Mouse (Mus musculus) granulocyte monocyte progenitor cell, adult 5-6 weeks (primary cell): ENCODE measurements around the gene Srcin1. TPM values are rescaled to one million over a fixed set of nuclear protein-coding genes. Genes with fewer than 3 reads are reported as not detected.

Experiments
- ATAC-seq: replicated peaks from 2 replicates; pipeline ENCODE4 v1.8.0; 2016; ENCODE audit warnings: mild to moderate bottlenecking, moderate TSS enrichment, inconsistent platforms; ENCODE audit not compliant: poor library complexity, severe bottlenecking
- total RNA-seq, 2 experiments: library from RNA; stranded (forward) in 1 of 2; stranded (reverse) in 1 of 2; fragments of 200-712, 200-1000 nt in 1 of 2; fragments of >200 nt in 1 of 2; fragmentation: Nextera tagmentation in 1 of 2; gene quantifications; 2 replicates each; pipeline ENCODE4 v1.2.3; 2014 to 2017

Gene Srcin1
- total RNA-seq, 2 experiments from 2014 or later: not detected

DNA sequence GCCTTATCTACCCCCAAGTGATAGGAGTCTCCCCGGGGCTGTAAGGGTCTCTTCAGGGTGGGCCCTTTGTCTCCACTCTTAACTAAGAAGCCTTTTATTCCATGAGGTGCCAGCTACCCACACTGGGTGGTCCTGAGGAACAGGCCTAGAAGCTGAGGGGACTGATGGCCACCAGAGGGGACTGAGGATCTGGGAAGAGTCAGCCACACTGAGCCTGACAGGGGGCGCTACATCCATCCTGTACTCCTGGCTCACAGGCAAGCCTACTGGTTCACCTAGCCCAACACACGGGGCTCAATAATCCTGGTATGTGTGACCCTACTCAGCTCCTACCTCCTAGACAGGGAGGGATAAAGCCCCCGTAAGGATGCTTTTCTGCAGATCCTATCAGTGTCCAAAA, 16.4 kb downstream of the Srcin1 start:
- no peak for ATAC-seq

DNA sequence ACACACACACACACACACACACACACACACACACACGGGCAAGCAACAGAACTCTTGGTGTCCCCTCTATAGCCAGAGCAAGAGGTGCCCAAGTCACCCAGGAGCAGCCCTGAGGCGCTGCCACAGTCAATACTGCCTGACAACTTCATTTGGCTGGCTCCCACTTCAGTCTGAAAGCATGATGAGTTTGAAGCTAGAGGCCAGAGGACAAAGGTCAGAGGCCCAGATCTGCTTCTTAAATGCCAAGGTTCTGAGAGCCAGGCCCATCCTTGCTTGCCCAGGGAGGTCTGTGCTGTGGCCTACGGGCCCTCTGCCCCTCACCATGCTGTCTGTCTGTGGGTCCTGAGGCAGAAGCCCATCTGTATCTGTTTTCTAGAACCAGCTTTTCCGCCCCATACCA, 18.1 kb downstream of the Srcin1 start:
- ATAC-seq: no peak

DNA sequence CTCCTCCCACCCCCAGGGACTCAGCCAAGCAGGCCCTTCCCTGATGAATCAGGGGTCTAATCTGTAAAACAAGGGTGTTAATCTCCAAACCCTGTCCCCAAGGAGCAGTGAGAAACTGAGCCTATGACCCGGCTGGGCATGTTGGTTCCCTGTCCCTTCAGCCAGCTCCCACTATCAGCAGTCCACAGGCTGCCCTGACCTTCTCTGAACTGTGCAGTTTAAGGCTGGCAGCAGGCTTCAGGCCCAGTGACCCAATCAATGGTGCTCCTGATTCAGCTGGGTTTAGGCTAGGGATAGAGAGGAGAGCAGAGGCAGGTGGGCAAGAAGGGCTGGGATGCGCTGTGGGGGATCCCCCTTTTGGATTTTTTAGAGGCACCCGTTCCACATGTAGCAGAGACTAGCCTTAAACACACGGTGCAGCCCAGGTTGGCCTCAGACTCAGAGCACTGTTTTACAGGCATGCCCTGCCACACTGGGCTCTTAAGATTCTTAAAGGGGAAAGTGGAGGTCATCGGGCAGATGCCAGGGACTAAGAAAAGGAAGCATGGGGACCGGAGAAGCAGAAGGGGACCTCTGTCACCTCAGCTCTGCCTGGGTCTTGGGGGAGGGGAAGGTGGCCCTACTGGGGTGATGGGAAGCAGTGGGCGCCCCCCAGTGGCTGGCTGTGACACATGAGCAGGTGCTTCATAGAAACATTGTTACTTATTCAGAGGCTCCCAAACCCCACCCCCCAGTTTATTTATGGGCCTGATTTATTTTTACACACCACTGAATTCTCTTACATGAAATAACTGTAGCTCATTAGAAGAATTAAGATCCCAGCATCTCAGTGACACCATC, 19.2 kb downstream of the Srcin1 start:
- ATAC-seq: peak; percentile 74

DNA sequence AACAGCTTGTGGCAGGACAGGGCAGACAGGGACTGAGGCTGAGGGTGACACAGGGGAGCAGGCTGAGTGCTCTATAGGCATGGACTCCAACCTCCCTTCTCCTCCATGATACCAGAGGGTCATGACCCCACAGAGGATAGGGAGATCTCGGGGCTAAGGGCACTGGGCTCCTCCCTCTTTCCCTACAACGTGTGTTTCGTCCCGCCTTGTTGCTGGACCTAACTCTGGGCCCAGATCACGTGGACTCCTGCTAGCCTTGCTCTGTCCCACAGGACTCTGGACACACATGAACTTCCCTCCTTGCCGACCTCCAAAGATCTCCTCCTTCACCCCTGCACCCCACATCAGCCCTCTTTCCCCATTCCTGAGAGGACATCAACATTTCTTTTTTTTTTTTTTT, 20.8 kb downstream of the Srcin1 start:
- ATAC-seq: 0 out of 2 replicates have a peak, but pooled peaks have one; percentile 16

DNA sequence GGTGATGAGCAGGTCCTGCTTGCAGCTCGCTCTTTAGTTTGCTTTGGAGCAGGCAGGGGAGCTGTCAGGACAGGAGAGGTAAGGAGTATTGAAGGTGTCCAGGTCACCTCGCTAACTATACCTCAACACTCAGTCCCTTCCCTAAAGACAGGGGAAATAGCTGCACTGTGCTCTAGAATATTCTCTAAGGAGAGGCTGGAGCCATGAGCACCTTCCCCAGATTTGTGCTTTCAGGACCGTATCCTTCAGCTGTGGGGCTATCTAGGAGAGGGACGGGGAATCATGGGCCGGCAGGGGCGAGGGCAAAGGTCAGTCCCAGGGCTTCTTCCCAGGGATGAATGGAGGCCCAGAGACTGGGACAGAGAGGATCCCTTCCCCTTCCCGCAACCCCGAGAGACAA, 23.8 kb downstream of the Srcin1 start:
- no peak for ATAC-seq

DNA sequence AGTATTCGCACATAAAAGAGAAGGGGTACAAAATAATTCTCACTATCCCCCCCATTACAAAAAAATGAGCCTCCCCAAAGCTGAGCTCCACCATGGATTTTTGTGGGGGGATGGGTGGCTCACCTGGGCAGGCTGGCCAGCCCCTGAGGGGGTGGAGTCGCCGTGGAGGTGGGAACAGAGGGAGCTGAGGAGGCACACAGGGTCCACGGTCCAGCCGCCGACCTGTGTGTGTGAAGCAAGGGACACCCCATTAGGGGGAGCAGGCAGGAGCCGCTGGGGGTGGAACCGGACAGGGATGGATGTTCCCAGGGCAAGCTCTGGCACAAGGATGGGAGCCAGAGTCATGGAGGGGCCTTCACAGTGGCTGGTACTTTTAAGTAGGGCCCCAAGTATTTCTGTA, 27.2 kb downstream of the Srcin1 start:
- ATAC-seq: no peak

DNA sequence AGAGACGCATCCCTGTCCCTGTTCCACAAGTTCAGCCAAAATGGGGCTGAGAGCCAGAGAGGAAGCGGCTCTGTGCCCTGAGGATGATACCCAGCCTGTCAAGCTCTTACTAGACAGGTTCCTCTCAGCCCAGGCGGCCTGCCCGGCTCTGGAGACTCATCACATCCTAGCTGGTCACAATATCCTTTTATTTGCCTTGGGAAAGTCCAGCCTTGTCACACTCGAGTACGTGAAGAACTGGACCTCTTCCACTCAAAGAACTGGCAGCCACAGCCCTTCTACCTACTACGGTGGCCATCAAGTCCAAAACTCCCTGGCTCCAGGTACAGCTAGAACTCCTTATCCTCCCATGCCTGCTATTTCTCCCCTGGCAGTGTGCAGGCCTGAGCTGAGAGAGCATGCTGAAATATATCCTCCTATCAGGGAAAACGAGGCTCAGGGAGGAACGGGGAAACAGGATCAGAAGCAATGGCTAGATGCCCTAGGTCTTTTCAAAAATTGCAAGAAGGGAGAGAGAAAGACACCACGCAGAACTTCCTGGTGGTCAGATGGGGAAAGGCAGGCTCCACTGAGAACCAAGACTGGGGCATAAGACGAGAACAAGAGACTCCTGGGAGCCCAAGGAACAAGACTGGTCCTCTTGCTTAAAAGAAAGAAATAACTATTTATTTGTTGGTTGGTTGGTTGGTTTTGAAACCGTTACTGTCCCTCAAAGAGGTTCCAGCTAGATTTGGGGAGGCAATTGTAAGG, 27.9 kb downstream of the Srcin1 start:
- ATAC-seq: no peak

DNA sequence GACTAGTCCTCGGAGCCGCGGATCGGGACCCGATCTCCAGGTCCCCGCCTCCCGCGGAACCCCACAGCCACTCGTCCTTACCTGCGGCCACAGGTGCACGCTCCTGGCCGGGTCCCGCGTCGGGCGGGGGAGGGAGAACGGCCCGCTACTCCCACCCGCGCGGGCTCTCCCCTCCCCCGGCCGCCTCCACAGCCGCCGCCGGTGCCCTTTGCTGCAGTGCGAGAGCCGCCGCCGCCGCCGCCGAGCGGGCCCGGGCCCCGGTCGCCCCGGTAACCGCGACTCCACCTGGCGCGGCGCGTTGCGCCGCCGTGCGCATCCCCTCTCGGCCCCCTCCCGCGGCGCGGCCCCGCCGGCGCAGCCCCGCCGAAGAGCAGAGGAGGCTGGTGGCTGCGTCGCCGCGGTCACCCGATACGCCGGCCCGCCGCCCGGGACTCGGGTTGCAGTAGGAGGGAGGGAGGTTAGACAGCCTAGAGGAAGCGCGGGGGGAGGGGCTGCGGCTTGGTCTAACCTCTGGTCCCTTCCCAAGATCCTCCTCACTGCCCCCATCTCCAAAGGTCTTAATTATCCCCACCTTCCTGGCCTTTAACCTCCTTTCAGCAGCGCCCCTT, 29.1 kb downstream of the Srcin1 start:
- peak; percentile 16; the same call in 1 of the 2 replicates for ATAC-seq

DNA sequence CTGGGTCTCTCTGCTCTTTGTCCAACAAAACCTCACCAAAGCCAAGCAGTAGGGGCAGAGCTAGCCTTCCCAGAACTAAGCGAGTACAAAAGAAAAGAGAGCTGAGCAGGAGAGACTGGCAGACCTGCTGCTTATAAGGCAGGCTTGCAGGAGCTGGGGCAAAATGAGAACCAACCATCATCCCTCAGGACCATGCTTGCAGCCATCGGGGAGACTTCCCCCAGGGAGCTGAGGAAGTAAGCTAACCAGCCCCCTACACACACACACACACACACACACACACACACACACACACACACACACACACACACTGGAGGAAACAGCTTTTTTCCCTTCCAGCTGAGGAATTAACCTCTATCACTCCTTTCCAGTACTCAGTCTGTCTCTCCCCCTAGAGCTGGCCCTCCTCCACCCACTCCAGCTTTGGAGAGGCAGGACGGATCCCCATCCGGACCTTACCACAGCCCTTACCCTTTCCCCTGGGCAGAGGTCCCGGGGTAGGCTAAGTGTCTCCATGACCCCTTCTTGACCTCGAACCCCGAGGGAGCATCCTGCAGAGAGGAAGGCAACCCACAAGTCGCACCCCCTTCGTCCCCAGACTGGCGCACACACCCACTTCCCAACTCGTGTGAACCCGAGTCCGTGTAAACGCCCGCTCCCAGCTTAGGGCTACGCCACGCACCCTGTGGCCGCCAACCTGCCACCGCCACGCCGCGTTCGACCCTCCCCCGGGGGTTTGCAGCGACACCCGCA, 30.0 kb downstream of the Srcin1 start:
- peak; percentile 58 for ATAC-seq

DNA sequence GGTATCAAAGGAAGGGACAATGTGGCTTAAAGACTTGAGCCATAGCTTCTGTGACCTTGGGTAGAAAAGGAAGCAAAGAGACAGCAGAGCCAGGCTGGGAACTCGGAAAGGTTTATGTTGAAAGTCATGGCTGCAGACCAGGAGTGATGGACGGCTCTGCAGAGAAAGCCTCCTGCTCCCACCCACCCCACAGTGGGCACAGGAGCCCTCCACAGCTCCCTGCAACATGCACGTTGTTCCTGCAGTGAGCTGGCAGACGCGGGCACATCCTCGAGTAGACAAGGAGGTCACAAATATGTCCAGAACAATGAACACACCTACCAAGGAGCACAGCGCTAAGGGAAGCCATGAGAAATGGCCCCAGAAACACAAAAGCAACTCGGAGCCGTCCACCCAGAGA, 32.1 kb downstream of the Srcin1 start:
- ATAC-seq: no peak

DNA sequence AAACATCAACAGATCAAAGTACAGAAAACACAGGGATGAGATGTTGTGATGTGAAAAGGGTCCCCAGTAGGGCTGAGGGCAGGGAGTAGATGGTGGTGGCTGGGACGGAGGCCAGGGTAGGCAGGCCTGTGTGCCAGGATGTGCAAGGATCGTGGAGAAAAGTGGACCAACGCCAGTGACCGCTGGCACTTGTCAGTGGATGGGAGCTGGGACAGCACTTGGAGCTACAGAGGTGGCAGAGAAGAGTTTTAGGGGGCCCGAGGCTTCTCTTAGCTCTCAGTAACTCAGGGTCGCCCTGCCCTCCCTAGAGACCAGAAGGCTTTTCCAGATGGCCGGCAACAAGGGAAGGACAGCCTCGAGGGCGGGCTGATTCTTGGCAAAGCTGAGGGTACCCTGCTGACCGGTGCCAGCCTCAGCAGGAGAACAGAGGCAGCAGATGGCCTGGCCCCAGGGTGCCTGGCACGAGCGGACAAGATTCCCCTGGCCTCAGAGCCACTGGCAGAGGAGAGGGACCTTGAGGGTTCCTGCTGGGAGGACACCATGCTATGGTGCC, 32.7 kb downstream of the Srcin1 start:
- no peak for ATAC-seq

DNA sequence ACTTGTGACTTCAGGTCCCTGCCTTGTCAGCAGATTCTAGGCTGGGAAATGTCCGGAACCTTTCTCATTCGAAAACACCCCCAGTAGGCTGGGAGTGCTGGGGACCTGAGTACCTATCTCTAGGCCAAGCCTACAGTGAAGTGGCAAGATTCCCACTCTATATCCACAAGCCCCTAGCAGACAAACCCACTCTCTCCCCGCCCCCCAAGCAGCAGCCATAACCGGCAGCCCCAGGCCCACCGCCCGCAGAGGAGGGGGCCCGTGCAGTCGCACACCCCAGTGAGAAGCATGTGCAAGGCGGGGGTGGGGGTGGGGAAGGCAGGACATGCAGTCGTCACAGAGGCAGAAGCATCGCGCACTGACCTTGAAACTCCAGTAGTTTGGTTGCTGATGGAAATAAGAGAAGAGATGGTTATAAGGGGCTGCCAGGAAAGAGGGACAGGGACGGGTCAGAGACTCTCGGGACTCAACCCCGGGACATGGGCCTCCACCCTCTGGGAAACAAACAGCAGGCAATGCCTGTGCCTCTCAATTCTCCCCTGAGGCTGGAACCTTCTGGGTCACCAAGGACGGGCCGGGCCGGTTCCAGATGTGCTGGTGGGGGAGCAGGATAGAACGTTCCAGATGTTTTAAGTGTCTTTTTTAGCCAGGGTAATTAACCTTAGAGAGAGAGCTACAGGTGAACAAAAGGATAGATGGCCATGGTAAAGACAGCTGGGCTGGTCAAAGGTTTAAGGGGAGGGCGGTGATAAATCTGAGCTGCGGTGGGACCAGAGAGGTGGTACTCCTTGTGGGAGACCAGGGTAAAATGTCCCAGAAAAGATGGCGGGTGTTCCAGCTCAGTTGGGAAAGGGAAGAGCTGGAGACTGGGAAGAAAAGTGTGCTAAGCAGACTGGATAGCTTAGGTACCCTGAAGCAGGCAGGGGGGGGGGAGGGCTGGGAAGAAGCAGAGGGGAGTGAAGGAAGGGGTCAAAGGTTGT, 33.5 kb downstream of the Srcin1 start:
- ATAC-seq: no peak

DNA sequence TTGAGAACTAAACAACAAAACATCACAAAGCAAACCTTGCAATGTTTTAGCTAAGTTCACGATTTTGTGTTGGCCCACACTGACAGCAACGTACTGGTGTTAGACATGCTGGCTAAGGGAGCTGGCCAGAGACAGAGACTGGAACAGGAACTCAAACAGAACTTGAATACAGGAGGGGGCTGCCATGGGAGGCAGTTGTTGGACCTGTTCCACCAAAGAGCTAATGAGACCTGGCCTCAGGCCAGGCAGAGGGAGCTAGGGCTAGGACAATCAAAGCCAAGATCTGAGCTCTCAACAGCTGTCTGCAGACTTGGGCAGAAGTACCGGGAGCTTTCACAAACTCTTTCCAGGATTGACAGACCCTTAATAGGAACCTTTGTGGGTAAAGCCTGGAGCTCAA, 35.4 kb downstream of the Srcin1 start:
- no peak for ATAC-seq

DNA sequence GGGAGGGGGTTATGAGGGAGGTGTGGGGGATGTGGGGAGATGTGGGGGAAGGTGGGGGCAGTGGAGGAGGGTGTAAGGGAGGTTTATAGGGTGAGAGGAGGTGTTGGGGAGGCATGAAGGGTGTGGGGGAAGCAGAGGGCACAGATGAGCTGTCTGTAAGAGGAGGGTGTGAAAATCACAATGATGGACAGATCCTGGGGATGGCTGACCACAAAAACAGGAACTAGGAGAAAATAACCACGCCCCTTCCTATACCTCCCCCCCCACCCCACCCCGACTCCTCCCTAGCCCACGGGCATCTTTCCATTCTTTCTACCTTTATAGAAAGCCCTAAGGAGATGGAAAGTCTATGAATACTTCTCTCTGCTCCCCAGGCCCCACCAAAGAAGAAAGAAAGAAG, 35.9 kb downstream of the Srcin1 start:
- peak; percentile 85 for ATAC-seq

DNA sequence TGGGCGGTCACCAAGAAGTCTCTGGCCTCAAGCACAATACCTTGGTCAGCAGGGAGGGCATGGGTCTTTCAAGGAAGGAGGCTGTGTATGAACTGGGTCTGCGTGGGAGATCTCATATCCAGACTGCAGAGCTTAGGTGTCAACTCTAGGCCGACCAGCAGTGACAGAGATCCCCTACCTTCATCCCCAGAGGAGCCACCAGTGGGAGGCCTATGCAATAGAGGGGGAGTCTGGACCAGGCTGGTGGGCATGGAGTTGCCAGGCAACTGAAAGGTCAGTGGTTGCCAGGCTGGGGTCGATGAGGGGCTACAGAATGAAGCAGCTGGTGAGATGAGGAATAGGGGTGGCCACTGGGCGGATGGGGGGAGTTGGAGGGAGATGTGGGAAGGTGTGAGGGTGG, 36.4 kb downstream of the Srcin1 start:
- no peak for ATAC-seq

DNA sequence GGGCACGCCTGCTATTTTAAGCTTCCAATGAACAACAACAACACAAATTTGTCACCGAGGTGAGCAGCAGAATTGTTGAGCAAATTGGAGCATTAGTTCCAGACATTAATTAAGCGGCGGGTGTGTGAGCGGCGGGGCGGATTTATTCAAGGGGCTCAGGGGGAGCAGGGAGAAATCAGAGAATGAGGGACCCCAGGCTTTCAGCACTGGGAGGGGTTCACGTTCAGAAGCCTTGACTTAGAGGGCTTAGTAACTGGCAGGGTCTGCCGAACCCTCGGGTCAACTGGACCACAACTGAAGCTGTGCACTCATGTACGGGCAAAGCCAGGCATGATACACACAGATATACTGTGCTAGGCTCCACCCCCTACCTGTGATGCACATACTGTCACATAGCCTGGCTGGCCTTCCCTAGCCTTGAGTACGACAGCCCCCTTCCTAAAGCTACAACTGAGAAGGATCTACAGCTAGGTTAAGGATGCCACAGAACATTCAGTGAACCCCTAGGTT, 38.4 kb downstream of the Srcin1 start:
- no peak for ATAC-seq

DNA sequence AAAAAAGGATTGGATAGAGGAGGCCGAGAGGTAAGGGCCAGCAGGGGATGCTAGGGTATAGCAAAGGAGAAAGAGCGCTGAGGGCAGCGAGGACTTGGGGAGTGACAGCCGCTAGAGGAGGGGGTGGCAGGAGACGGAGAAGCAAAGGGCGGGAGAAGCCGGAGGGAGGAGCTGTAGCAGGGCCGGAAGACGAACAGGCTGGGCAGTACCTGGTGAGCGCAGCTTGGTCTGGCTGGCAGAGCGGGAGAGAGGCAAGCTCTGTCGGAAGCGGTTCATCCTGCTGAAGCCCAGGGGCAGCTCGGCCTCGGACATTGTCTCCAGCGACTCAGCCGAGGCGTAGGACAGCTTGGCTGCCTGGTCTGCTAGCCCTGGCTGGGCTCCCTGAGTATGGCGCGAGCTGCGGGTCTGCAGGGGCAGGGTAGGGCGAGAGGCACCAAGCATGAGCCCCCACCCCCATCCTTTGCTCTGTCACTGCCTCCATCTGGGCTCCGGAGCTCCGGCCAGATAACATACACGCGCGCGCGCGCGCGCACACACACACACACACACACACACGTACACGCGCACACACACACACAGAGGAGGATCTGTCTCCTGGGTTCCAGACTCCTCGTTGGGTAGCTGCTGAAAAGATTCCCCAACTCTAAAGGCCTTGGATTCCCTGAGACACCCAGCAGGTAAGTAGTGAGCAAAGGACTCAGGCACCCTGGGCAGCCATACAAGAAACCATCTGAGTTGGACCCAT, 39.0 kb downstream of the Srcin1 start:
- ATAC-seq: no peak

DNA sequence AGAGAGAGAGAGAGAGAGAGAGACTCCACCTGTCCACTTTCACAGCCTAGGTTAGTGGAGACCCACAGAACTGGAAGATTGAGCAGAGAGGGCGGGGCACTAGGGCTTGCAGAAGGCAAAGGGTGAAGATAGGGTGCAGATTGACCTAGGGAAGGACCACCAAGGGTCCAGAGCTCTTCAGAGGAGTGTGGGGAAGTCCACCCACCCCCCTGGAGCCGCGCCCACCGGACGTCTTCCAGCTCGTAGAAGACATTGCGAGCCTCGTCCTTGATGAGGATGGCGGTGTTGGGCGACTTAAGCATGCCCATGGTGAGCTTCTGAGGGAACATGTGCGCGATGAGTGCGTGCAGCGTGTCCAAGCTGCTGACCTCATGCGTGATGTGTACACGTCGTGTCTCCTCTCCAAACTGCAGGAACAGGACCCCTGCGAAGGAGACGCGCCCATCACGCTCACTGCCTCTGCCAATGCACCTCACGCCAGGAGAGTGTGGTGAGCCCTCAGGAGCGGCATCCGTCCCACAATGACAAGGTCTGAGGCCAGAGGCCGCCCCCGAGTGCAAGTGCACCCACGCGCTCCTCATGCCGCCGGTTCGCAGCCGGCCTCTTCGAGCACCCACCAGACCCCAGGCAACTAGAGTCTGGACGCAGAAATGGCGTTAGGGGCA, 39.8 kb downstream of the Srcin1 start:
- ATAC-seq: no peak
